Mouse (Mus musculus) ZHBTc4 (cell line): ENCODE data around the gene Pigc.

ENCODE experiments used
- DNase-seq: peaks from one replicate; pipeline ENCODE4 v3.0.0-alpha.2; 2011; ENCODE audit warnings: low read depth, low spot score

Gene Pigc

GRCm38 (mm10) chr1:162008208-162008607 lies 39.2 kb downstream of the Pigc start:
- no peak for DNase-seq

- DNase-seq, result no peak
Measured at GRCm38 (mm10) chr1:162008631-162009067, 39.7 kb downstream of the Pigc start.

- no peak for DNase-seq
Measured at GRCm38 (mm10) chr1:162009086-162009485, 40.1 kb downstream of the Pigc start.

GRCm38 (mm10) chr1:162011523-162012245 lies 42.7 kb downstream of the Pigc start:
- no peak for DNase-seq

GRCm38 (mm10) chr1:162013561-162013960 lies 44.6 kb downstream of the Pigc start:
- DNase-seq, result no peak

- no peak for DNase-seq
Measured at GRCm38 (mm10) chr1:162015247-162015862, 46.4 kb downstream of the Pigc start.

DNA sequence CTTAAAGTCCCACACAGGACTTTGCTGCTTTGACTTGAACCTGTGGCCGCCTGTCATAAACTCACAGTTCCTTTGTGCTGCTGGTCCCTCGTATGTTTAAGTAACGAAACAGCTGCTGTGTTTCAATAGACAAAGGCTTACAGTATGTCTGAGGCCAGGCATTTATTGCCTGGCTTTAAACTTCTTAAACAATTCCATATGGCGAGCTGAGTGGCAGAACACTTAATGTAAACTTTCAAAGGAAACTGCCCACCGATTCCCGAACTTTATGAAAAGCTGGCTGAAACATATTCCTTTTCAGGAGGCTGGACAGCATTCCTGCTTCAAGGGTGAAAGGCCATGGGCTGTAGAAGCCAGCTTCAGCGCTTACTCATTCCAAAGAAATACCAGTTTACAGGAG lies 48.0 kb downstream of the Pigc start:
- no peak for DNase-seq

GRCm38 (mm10) chr1:162017975-162018600 lies 49.1 kb downstream of the Pigc start:
- no peak for DNase-seq

DNA sequence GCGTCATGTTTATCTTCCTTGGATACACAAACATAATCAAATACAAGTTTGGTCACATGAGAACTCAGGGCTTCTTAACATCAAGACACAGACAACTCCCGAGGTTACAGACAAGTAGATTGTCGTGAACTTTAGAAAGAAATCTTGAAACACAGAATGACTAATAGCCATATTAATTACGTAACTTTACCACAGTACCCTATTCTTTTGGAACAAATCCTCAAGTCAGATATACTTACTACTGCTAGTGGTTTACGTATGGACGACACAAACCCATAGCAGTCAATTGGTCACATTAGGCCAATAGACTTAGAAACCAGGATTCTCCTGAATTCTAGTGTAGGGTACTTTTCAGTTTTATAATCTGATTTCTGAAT lies 49.6 kb downstream of the Pigc start:
- DNase-seq, result no peak

DNA sequence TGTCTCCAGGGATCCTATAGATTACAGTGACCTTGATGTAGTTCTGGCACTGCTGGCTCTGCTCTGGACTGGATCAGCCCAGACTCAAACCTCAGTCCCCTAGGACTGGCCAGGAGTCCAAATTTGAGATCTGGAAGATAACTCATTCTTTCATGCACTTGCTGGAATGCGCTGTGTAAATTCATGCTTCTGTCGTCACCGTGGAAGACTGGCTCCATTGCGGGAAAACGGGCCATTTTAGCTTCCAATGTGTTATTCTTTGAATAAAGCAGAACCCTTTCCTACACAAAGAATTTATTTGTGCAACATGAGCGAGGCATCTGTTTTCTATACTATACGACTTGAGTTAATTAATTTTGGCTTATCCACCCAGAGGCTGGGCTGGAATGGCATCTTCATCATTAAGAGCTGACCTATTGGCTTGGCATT lies 51.3 kb downstream of the Pigc start:
- no peak for DNase-seq

DNA sequence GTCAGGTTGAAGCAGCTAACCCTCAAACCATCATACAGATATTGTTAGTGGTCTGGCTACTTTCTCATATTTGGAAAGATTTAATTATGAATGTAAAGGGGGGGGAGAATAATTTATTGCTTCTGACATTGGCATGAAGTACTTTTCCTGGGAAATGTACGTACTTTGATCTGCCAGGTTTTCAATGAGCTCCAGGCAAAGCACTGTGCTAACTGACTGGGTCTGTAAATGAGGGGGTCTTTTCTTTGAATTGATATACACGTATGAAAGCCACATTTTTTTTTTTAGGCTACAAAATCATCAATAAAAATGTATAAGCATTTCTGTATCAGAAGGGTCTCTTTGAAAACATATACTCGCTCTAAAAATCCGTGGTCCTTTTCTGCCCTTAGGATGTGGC lies 51.8 kb downstream of the Pigc start:
- DNase-seq, result no peak
